Mouse (Mus musculus) midbrain, embryonic 12.5 days (tissue): ENCODE data around the gene Arpc5. TPM values are rescaled to one million over a fixed set of nuclear protein-coding genes. Genes with fewer than 3 reads are reported as not detected.

ENCODE experiments used
- ATAC-seq: fragments of 200-750 bp; cut with Nextera tagmentation; 2 replicates; pipeline ENCODE4 v1.8.0; 2017; ENCODE audit warnings: low read depth, moderate TSS enrichment, moderate library complexity; ENCODE audit not compliant: low FRiP score
- H3K27ac ChIP-seq: fragments of 300-500 bp; sonication (generic); replicated peaks from 2 replicates; pipeline ENCODE4 v1.5.1; 2016; ENCODE audit warnings: mild to moderate bottlenecking
- H3K27me3 ChIP-seq: fragments of 300-500 bp; sonication (generic); 2 replicates; pipeline ENCODE4 v1.6.1; 2016; ENCODE audit warnings: mild to moderate bottlenecking
- H3K36me3 ChIP-seq: fragments of 300-500 bp; sonication (generic); 2 replicates; pipeline ENCODE4 v1.6.1; 2016
- H3K4me1 ChIP-seq: fragments of 300-500 bp; sonication (generic); 2 replicates; pipeline ENCODE4 v1.6.1; 2016
- H3K4me2 ChIP-seq: fragments of 300-500 bp; sonication (generic); replicated peaks from 2 replicates; pipeline ENCODE4 v1.6.1; 2016; ENCODE audit warnings: mild to moderate bottlenecking, moderate library complexity
- H3K4me3 ChIP-seq: fragments of 300-500 bp; sonication (generic); 2 replicates; pipeline ENCODE4 v1.5.1; 2016; ENCODE audit warnings: mild to moderate bottlenecking
- H3K9ac ChIP-seq: fragments of 300-500 bp; sonication (generic); replicated peaks from 2 replicates; pipeline ENCODE4 v1.6.1; 2016; ENCODE audit warnings: mild to moderate bottlenecking, moderate library complexity
- H3K9me3 ChIP-seq: fragments of 300-500 bp; sonication (generic); 2 replicates; pipeline ENCODE4 v1.6.1; 2016; ENCODE audit warnings: mild to moderate bottlenecking
- WGBS: fragments of 180-500 bp; shearing (Covaris S2); methylation state at CpG from one replicate; pipeline ENCODE4 v1.1.7; 2016; 5-methylcytosine and 5-hydroxymethylcytosine counted together
- polyA plus RNA-seq: library from polyadenylated mRNA; unstranded; fragments of >200 nt; fragmentation: Nextera tagmentation; extraction: Ambion mirVana; gene quantifications from 2 replicates; pipeline ENCODE4 v1.2.1, GENCODE M21; 2016

The Arpc5 gene
- polyA plus RNA-seq, 1 experiment from 2014 or later = 287 TPM

GRCm38 (mm10) chr1:152824206-152824605 lies 57.9 kb downstream of the Arpc5 start:
- no peaks in the 10 kb centered on the region for H3K9me3 ChIP-seq
- ATAC-seq = no peak
- H3K4me2 ChIP-seq = no peak overlapping the region
- no peaks in the 10 kb centered on the region for H3K4me1 ChIP-seq
- no peak overlapping the region for H3K9ac ChIP-seq
- no peak overlapping the region for H3K4me3 ChIP-seq
- 69% methylated on average over 9 of the region's 9 CpGs for WGBS
- H3K27ac ChIP-seq = no peak overlapping the region
- H3K36me3 ChIP-seq = no peaks in the 10 kb centered on the region
- H3K27me3 ChIP-seq = no peaks in the 10 kb centered on the region

Other genes starting within 250 kb of the Arpc5 start
- gene Apobec4, start 16.0 kb upstream of the Arpc5 start, polyA plus RNA-seq = not detected in 2 replicates
- 16.3 and 18.2 TPM in 2 replicates for gene Rgl1, start 191 bp upstream of the Arpc5 start, polyA plus RNA-seq
- 2.2 and 3.0 TPM in 2 replicates for gene Ncf2, start 33.7 kb downstream of the Arpc5 start, polyA plus RNA-seq
- 38.0 and 42.5 TPM in 2 replicates for gene Smg7, start 136.1 kb downstream of the Arpc5 start, polyA plus RNA-seq
- 26.9 and 28.3 TPM in 2 replicates for gene Nmnat2, start 188.5 kb downstream of the Arpc5 start, polyA plus RNA-seq